Mouse (Mus musculus): ENCODE results near the gene Map2k1.
"Not testable (repeated sequence)": the region's sequence is repeated elsewhere in the genome, so short reads cannot be mapped to it uniquely, and the experiment has no call there.

Map2k1 gene

GRCm38 (mm10) chr9:64253021-64253904 lies at the start of gene Map2k1:
Map2k1 (minus strand) TSS chr9:64253631.
- peak; percentile 100 for DNase-seq

GRCm38 (mm10) chr9:64303086-64303485 lies 49.7 kb upstream of the Map2k1 start:
- DNase-seq: not testable (repeated sequence)

- DNase-seq: no peak
Measured at GRCm38 (mm10) chr9:64282404-64282987, 29.1 kb upstream of the Map2k1 start.

GRCm38 (mm10) chr9:64281781-64282178 lies 28.3 kb upstream of the Map2k1 start:
- no peak for DNase-seq

GRCm38 (mm10) chr9:64281105-64281780 lies 27.8 kb upstream of the Map2k1 start, which contains the start of gene Tipin:
Tipin (plus strand) TSS chr9:64281581.
- DNase-seq: peak; percentile 96 to 97

- peak; percentile 23 to 29 for DNase-seq
Measured at GRCm38 (mm10) chr9:64278665-64279310, 25.4 kb upstream of the Map2k1 start.

GRCm38 (mm10) chr9:64277706-64278105 lies 24.3 kb upstream of the Map2k1 start:
- peak; percentile 85 to 87 for DNase-seq

- DNase-seq: peak; percentile 39 to 42
Measured at GRCm38 (mm10) chr9:64274919-64275318, 21.5 kb upstream of the Map2k1 start.

GRCm38 (mm10) chr9:64274291-64274690 lies 20.9 kb upstream of the Map2k1 start:
- DNase-seq: no peak

GRCm38 (mm10) chr9:64273757-64274156 lies 20.3 kb upstream of the Map2k1 start:
- no peak for DNase-seq

- peak; percentile 60 to 66 for DNase-seq
Measured at GRCm38 (mm10) chr9:64272611-64273010, 19.2 kb upstream of the Map2k1 start.

- no peak for DNase-seq
Measured at GRCm38 (mm10) chr9:64271249-64271648, 17.8 kb upstream of the Map2k1 start.

GRCm38 (mm10) chr9:64268836-64269235 lies 15.4 kb upstream of the Map2k1 start:
- DNase-seq: not testable (repeated sequence)

GRCm38 (mm10) chr9:64268196-64268595 lies 14.8 kb upstream of the Map2k1 start:
- DNase-seq: no peak

- DNase-seq: no peak
Measured at GRCm38 (mm10) chr9:64267231-64267630, 13.8 kb upstream of the Map2k1 start.

- no peak for DNase-seq
Measured at GRCm38 (mm10) chr9:64264813-64265212, 11.4 kb upstream of the Map2k1 start.

GRCm38 (mm10) chr9:64261023-64261422 lies 7.6 kb upstream of the Map2k1 start:
- DNase-seq: no peak

- no peak for DNase-seq
Measured at GRCm38 (mm10) chr9:64259906-64260305, 6.5 kb upstream of the Map2k1 start.

GRCm38 (mm10) chr9:64256204-64256603 lies 2.8 kb upstream of the Map2k1 start:
- DNase-seq: no peak

GRCm38 (mm10) chr9:64255422-64255821 lies 2.0 kb upstream of the Map2k1 start:
- no peak for DNase-seq

GRCm38 (mm10) chr9:64252591-64253020 lies 825 bp downstream of the Map2k1 start:
- DNase-seq: peak in 1 of 2 experiments; percentile 23

- DNase-seq: no peak
Measured at GRCm38 (mm10) chr9:64250111-64250730, 3.2 kb downstream of the Map2k1 start.
